Mouse (Mus musculus): Measurements from ENCODE around the gene Sox5. TPM values are rescaled to one million over a fixed set of nuclear protein-coding genes. Genes with fewer than 3 reads are reported as not detected.

The Sox5 gene
- polyA plus RNA-seq, 1 experiment, result 1.5 TPM

DNA sequence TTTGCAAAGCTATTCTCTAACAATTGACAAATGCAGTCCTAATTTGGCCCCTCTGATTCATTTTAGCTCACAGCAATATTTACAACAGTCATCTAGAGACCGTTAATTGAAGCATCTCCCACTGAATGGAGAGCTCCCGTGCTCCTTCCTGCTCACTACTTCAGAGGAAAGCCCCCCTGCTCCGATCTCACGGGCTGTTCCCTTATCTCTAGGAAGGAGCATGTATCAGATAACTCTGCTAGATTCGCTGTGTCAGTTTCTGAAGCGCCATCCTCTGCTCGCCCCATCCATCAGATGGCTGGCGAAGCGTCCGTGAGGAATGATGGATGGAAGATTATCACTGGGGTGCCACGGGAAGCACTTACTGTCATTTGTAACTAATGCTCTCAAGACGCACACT lies 926.4 kb downstream of the Sox5 start:
- DNase-seq (ENCODE audit: low read depth), result no peak

GRCm38 (mm10) chr6:143854031-143854430 lies 927.7 kb downstream of the Sox5 start:
- DNase-seq (ENCODE audit: low read depth), result no peak

GRCm38 (mm10) chr6:143845761-143846160 lies 936.0 kb downstream of the Sox5 start:
- no peak for DNase-seq (ENCODE audit: low read depth)

DNA sequence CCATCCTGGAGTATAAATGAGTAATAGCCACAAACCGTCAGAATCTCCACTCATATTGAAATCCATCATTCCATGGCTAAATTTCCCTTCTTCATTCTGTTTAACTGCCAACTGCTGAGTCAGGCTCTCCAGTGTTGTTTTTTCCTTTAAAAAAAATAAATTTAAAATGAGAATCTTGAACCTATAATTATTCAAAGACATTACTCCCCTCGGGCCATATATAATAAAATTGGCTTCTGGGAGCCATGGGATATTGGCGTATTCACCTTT lies 937.1 kb downstream of the Sox5 start:
- DNase-seq (ENCODE audit: low read depth), result no peak

DNA sequence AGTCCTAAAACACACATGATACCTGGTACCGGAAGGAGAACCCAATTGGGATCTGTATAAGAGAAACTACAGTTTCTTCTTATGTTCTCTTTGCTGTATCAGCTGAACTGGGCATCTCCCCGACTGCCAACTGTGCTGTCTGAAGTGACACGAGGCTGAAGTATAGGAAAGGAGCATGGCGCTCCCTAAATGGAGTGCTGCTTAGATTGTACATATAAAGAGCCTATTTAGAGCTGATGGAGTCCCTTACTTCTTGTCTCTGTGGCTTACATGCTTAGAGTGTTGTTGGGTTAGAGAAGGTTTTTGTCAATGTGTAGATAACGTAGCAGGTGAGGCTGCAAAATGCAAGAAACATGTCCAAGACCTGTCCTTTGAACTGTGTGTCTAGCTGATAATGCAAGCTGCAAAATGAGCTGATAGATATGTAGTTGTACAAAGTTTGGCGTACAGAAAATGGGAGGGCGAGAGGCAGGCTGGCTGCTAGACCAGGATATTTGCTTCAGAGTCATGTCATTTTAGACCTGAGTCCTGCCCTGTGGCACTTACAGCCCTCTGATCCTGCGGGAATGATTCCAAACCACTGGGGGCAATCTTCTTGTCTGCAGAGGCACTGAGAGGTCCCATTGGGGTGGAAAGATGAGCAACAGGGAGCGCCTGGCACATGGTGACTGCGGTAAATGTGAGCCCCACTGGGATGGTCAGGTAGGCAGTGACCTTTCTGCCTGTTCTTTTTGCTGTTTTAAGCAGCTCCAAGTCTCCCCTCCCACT lies 937.7 kb downstream of the Sox5 start:
- no peak for DNase-seq (ENCODE audit: low read depth)

DNA sequence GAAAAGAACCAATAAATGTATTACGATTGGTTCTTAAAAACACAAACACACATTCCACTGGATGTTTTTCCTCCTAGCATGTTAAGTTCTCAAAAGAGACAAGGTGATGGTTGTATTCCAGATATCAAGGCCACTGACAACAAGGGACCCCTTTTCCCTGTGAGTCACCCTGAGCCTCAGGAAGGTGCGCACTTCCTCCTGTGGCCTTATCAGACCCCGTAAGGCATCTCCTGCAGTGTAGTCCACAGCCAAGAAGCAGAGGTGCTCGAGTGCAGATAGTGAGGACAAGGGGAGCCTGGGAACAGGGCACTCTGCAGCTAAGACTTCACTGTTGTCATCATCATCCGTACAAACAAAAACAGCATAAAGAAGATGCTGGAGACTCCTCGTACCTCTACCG lies 939.8 kb downstream of the Sox5 start:
- no peak for DNase-seq (ENCODE audit: low read depth)

- no peak for DNase-seq (ENCODE audit: low read depth)
Measured at GRCm38 (mm10) chr6:143841109-143841638, 940.6 kb downstream of the Sox5 start.

- DNase-seq (ENCODE audit: low read depth), result no peak
Measured at GRCm38 (mm10) chr6:143838384-143839076, 943.2 kb downstream of the Sox5 start.

DNA sequence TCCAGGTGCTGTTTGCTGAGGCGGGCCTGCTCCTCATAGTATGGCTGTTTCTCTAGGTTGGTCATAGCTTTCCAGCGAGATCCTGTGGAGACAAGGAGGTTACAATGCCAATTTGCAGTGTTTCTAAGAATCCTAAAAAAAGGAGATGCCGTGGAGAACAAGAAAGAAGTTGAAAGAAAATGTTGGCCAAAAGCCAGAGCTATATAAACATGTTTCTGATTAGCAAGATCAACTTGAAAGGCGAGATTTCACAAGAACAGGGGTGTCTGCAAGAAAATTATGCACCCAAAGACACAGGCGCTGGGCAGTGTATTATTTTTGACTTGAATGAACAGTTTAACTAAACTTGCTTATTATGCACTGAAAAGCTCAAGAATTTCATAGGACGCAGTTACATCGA lies 946.4 kb downstream of the Sox5 start:
- no peak for DNase-seq (ENCODE audit: low read depth)

DNA sequence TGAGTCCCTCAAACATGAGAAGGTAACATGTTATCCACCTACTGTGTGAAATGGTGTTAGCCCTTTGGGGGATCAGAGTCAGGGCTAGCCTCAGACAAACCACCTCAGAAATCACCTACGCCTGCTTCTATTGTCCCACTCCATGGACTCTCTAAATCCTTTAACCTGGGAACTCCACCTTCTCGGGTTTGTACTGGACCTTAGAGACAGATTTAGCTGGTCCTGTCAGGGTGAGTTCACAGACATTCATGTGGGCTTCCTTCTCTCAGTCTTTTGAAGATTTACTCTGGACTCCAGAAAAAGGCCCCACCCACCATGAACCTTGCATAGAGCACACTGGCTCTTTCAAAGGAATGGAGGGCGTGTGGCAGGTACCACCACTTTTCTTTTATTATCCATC lies 947.8 kb downstream of the Sox5 start:
- no peak for DNase-seq (ENCODE audit: low read depth)

DNA sequence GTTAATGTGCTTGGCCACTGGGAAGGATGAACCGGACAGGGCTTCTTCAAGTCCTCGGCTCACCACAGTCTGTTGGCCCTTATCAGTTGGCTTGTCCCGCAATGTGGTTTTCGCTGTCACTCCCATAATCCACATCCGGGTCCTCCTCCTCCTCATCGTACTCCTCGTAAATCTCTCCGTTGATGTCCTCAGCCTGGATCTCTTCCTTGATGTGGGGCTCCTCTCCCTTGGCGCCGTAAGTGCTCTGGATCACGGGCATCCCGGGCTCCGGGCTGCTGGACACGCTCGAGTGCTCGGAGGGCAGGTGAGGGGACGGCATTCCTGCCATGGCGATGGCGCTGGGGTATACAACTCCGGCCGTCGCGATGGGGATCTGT lies 948.6 kb downstream of the Sox5 start:
- no peak for DNase-seq (ENCODE audit: low read depth)

- DNase-seq (ENCODE audit: low read depth), result no peak
Measured at GRCm38 (mm10) chr6:143832483-143833181, 949.1 kb downstream of the Sox5 start.

GRCm38 (mm10) chr6:143831246-143831645 lies 950.5 kb downstream of the Sox5 start:
- DNase-seq (ENCODE audit: low read depth), result no peak

DNA sequence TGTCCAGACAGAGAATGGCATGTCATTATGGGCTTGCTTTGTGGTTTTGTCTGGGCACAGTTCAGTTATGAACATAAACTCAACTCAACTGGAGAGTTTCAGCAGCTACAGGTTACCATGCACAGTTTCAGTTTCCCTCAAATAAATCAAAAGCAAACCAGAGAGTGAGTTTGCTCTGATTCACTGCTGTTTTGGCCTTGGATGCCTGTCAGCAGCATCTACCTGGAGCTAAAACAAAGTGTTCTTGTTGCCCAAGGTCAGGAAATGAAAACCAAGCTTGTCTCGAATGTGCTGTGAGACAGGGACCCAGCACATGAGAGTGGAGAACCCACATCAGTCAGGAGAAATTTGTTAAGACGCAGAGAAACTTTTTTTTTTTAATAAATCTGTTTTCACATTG lies 951.6 kb downstream of the Sox5 start:
- no peak for DNase-seq (ENCODE audit: low read depth)

DNA sequence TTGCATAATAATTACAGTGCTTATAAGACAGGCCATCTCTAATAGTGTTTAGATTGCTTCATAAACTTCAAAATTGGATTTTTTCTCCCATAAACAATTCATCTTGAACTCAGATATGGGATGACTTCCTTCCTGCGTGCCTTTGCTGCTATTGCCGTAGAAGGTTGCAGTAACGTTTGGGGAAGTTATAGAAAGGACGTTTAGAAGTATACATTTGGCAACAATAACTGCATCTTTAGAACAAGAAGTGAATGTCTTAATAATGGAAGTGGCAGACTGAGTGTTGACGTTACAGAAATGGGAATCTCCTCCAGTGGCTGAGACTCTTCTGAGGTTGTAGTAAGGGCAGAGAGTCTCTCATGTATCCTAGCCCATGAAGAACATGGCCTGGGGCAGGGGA lies 955.0 kb downstream of the Sox5 start:
- no peak for DNase-seq (ENCODE audit: low read depth)

DNA sequence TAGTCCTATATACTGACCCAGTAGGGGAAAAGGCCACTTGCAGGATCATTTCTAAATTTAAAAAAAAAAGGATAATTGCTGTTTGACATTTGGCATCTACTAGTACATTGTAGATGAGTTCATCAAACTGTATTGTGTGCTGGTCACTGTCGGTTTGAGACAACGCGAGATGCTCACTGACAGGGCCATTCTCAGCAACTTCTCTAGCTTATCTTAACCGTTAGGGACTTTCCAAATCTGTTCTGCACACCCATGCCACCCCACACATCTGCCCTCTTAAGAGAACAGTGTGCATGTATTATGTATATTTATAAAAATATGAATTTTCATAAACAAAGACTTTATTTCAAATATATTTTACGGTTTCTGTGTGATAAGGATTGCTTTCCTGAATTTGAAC lies 955.8 kb downstream of the Sox5 start:
- no peak for DNase-seq (ENCODE audit: low read depth)

GRCm38 (mm10) chr6:143825086-143825485 lies 956.7 kb downstream of the Sox5 start:
- no peak for DNase-seq (ENCODE audit: low read depth)

- no peak for DNase-seq (ENCODE audit: low read depth)
Measured at GRCm38 (mm10) chr6:143788446-143788845, 993.3 kb downstream of the Sox5 start.

DNA sequence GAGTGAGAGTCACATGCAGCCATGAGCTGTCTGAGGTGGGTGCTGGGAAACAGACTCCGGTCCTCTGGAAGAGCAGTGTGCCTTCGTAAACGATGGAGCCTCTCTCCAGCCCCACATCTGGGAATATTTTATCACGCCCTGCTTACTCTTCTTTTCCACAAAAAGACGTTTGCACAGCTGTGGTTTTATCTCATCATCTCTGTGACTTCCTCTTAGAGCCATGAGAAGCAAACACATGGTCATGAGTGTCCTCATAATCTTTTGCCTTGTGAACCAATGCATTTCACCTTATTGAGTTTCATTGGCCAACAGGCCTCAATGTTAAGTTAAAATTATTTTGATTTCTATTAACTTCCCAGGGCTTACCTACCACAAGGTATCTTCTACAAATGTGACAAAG lies 994.4 kb downstream of the Sox5 start:
- DNase-seq (ENCODE audit: low read depth), result no peak

- no peak for DNase-seq (ENCODE audit: low read depth)
Measured at GRCm38 (mm10) chr6:143785685-143786084, 996.1 kb downstream of the Sox5 start.

Measured in gonadal fat pad, adult 2 months (tissue).